Mouse (Mus musculus): ENCODE data around the gene Has1.

DNA sequence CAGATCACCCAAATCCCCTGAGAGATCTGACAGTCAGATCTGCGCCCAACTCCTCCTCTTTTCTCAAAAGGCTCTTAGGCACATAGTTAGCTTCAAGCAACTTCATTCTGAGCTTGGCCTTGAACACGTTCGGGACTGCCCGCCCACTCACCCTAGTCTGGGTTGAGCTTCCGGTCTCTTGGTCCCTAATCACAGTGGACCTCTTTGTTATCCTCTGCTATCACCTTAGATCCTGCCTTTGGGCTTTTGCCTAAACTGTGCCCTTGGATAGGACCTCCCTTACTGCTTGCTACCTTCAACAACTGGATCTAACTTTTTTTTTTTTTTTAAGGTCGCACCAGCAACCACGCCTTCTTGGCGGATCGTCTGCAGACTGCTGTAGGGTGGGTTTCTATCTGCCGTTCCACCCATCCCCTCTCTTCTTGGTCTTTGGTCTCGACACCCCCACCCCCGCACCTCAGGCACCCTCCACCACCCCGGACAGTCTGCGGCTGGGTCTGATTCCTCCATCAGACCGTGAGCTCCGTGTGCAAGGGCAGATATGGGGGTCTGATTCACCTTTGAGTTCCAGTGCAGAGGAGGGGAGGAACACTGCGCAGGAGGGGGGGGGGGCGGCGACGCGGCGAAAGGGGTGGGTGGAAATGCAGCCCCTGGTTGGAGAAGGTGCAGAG lies 28.9 kb downstream of the Has1 start:
- TF ChIP-seq POLR2A (IDR thresholded peaks at IDR 0.05; ENCODE audit: low read depth, low read length) (no peak), CTCF (conservative IDR thresholded peaks at IDR 0.05; ENCODE audit: insufficient read depth, insufficient read length, low read depth, low read length) (no peak)

Data from kidney, adult 2 months (tissue).